Mouse (Mus musculus): Measurements from ENCODE around the gene Myadm. TPM values are rescaled to one million over a fixed set of nuclear protein-coding genes. Genes with fewer than 3 reads are reported as not detected.
A peak's percentile ranks its signal among the peaks of the same experiment; 100 is the strongest.

Myadm gene
- polyA plus RNA-seq, 1 experiment = 111 TPM

DNA sequence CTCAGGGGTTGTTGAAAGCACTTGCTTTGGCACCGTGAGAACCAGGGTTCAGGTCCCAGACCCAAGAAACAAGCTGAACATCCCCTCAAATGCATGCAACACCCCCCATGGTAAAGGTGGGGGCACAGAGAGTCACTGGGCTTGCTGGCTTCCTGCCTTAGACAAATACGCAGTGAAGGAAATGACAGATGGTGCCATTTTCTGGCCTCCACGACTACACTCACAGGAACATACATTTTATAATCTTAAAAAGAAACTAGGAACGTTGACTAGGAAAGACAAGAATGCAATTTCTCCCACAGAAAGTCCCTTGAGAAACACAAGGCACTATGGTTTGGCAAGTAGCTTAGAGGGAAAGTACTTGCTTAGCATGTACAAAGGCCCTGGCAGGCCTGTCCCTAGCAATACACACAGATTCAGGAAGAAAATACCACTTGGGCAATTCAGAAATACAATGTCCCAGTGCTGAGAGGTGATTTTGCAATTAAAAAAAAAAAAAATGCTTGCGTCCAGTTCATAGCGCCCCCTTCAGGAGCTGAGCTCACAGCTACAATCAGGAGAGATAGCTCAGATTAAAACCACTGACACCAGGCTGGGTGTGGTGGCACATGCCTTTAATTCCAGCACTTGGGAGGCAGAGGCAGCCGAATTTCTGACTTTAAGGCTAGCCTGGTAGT, 11.2 kb downstream of the Myadm start:
- Histone ChIP-seq H3K4me3 (ENCODE audit: insufficient read depth, low read depth, low read length) (no peak overlapping the region), H3K27ac (ENCODE audit: insufficient read depth, low read depth, low read length) (no peak overlapping the region), H3K36me3 (ENCODE audit: control insufficient read depth, insufficient read depth, low read length) (no peaks in the 10 kb centered on the region), H3K27me3 (replicated peaks; ENCODE audit: control insufficient read depth, insufficient read depth, low read length) (peaks cover 2% of the 10 kb centered on the region), H3K4me1 (ENCODE audit: control insufficient read depth, insufficient read depth, low read length) (0 out of 2 replicates have a peak, but pooled peaks cover 4% of the 10 kb centered on the region)
- TF ChIP-seq CTCF (conservative IDR thresholded peaks at IDR 0.05; ENCODE audit: insufficient read depth, insufficient read length, low read depth, low read length) (peak; percentile 34; the same call in 1 of the 2 replicates), POLR2A (IDR thresholded peaks at IDR 0.05; ENCODE audit: low read depth, low read length) (no peak)
- WGBS = 56% methylated on average over 7 of the region's 7 CpGs
- DNase-seq = no peak

DNA sequence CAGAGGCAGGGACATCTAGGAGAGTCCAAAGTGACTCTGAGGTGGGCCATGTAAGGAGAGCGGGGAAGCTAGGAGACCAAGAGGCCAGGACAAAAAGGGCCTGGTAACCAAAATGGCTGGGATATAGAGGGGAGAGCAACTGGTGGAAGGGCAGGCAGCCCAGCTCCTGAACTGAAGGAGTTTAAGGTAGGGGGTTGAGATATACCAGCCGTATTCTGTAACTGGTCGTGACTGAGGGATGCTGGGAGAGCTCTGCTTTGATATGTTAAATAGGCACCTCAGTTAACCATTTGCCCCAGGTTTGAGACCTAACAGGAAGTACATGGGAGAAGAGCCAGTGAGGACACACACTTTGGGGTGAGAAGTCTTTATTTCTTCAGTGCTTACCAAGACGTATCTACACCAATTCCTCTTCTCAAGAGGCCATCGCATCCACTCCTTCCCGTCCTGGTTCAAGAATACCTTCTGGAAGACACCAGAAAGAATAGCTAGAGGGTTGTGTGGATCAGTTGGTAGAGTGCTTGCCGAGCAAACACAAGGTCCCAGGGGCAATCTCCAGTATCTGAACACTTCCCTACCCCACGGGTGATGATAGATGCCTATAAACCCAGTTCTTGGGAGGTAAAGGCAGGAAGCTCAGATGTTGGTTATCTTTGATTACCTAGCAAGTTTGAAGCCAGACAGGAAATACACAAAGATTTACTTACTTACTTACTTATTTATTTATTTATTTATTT, 12.2 kb downstream of the Myadm start:
- TF ChIP-seq POLR2A (IDR thresholded peaks at IDR 0.05; ENCODE audit: low read depth, low read length) = no peak
- TF ChIP-seq CTCF (conservative IDR thresholded peaks at IDR 0.05; ENCODE audit: insufficient read depth, insufficient read length, low read depth, low read length) = no peak
- Histone ChIP-seq H3K4me1 (ENCODE audit: control insufficient read depth, insufficient read depth, low read length) (0 out of 2 replicates have a peak, but pooled peaks cover 4% of the 10 kb centered on the region), H3K27me3 (replicated peaks; ENCODE audit: control insufficient read depth, insufficient read depth, low read length) (peaks cover 2% of the 10 kb centered on the region), H3K36me3 (ENCODE audit: control insufficient read depth, insufficient read depth, low read length) (no peaks in the 10 kb centered on the region), H3K4me3 (ENCODE audit: insufficient read depth, low read depth, low read length) (no peak overlapping the region), H3K27ac (ENCODE audit: insufficient read depth, low read depth, low read length) (no peak overlapping the region)
- no peak for DNase-seq
- WGBS = 72% methylated on average over 8 of the region's 8 CpGs

DNA sequence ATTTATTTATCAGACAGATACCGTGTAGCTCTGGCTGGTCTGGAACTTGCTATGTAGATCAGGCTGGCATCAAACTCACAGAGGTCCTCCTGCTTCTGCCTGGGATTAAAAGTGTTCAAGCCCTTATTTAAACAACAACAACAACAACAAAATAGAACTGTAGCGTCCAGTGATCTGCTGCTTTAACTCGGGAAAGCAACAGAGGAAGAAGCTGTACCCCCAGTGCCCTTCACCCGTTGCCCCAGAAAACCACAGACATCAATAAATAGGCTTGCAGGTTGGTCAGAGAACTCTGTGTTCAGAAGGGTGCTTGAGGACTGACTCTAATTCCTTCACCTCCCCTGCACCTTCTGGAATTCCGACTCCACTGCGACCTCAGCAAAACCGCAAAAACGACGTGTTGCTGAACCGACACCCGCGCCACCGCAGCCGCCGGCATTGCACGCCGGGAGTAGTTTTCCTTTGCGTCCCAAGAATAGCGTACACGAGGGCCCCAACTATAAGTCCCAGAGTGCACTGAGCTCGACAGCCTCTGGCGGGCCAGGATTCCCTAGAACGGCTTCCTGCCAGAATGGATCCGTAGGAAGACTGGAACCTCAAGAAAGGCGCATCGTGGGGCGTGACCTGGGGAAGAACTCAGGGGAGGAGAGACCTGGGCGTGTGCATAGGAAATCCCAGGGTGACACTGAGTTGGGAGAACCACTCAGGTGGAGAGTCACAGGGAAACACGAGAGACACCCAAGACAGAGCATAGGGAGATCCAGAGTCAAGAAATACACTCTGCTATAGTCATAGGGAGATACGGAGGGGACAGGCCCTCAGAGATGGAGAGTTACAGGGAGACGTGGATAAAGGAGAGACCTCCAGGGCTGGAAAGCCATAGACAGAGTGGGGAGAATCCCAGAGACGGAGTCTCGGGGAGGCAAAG, 13.0 kb downstream of the Myadm start:
- Histone ChIP-seq H3K4me3 (ENCODE audit: insufficient read depth, low read depth, low read length) (peak overlapping the region; percentile 41), H3K27me3 (replicated peaks; ENCODE audit: control insufficient read depth, insufficient read depth, low read length) (peaks cover 2% of the 10 kb centered on the region), H3K36me3 (ENCODE audit: control insufficient read depth, insufficient read depth, low read length) (no peaks in the 10 kb centered on the region), H3K27ac (ENCODE audit: insufficient read depth, low read depth, low read length) (no peak overlapping the region), H3K4me1 (ENCODE audit: control insufficient read depth, insufficient read depth, low read length) (0 out of 2 replicates have a peak, but pooled peaks cover 4% of the 10 kb centered on the region)
- peak; percentile 27 for DNase-seq
- WGBS = 9% methylated on average over 33 of the region's 33 CpGs
- TF ChIP-seq CTCF (conservative IDR thresholded peaks at IDR 0.05; ENCODE audit: insufficient read depth, insufficient read length, low read depth, low read length) (no peak), POLR2A (IDR thresholded peaks at IDR 0.05; ENCODE audit: low read depth, low read length) (no peak)

DNA sequence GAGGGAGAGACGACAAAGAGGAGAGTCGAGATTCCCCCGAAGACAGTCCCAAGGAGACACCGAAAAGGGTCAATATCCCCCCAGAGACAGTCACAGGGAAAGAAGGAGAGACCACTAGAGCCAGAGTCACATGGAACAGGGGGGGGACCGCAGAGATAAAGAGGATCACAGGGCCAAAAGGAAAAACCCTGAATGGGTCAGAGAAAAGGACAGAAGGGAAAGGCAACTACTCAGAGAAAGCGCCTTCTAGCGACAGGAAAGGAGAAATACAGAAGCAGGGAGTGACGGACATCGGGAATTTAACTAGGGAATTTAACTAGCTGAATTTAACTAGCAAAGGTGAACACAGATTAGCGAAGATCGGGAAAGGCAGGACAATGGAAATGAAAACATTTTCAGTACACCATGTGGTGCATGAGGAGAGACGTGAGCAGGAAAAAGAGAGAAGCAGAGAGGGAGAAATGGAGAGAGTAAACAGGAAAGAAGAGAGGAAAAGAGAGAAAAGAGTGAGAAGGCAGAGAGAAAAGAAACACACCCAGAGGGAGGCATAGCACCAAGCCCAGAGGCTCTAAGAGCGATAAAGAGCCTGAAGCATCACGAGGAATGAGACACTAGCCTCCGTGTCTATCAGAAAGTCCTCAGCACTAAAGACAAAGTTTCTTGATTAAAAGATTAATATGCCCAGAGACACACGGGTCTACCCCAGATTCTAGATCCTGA, 13.8 kb downstream of the Myadm start:
- WGBS = 3% methylated on average over 16 of the region's 16 CpGs
- H3K27me3 ChIP-seq (replicated peaks; ENCODE audit: control insufficient read depth, insufficient read depth, low read length) = peaks cover 2% of the 10 kb centered on the region
- H3K4me1 ChIP-seq (ENCODE audit: control insufficient read depth, insufficient read depth, low read length) = 0 out of 2 replicates have a peak, but pooled peaks cover 4% of the 10 kb centered on the region
- TF ChIP-seq CTCF (conservative IDR thresholded peaks at IDR 0.05; ENCODE audit: insufficient read depth, insufficient read length, low read depth, low read length) (peak; percentile 27; the same call in 1 of the 2 replicates), POLR2A (IDR thresholded peaks at IDR 0.05; ENCODE audit: low read depth, low read length) (no peak)
- peak overlapping the region; percentile 41 for H3K4me3 ChIP-seq (ENCODE audit: insufficient read depth, low read depth, low read length)
- no peaks in the 10 kb centered on the region for H3K36me3 ChIP-seq (ENCODE audit: control insufficient read depth, insufficient read depth, low read length)
- no peak overlapping the region for H3K27ac ChIP-seq (ENCODE audit: insufficient read depth, low read depth, low read length)
- DNase-seq = peak; percentile 36

DNA sequence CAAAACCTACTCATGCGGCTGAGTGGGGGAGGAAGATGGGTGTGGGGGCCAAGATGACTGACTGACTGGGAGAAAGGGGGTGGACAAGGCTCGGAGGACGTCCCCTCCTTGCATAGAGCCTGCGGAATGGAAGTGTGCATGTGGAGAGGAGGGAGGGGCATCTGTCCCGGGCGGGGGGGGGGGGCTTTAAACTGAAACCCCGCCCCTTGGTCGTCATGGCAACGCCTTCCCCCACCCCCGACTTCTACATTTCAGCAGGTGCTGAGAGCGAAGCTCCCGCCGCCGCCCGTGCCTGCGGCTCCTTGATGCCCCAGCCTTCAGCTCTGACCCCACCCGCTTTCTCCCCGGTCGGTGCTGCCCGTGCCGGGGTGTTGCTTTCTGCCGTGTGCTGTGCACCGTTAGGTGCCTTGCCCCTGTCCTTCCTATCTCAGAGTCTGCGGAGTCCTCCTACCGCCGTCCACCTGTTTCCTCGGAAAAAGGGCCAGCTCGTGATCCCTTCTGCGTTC, 14.4 kb downstream of the Myadm start:
- H3K4me3 ChIP-seq (ENCODE audit: insufficient read depth, low read depth, low read length) = peak overlapping the region; percentile 15; the same call in 1 of the 2 replicates
- H3K27ac ChIP-seq (ENCODE audit: insufficient read depth, low read depth, low read length) = no peak overlapping the region
- WGBS = 1% methylated on average over 28 of the region's 29 CpGs
- H3K36me3 ChIP-seq (ENCODE audit: control insufficient read depth, insufficient read depth, low read length) = no peaks in the 10 kb centered on the region
- no peak for DNase-seq
- TF ChIP-seq POLR2A (IDR thresholded peaks at IDR 0.05; ENCODE audit: low read depth, low read length) (no peak), CTCF (conservative IDR thresholded peaks at IDR 0.05; ENCODE audit: insufficient read depth, insufficient read length, low read depth, low read length) (no peak)
- H3K27me3 ChIP-seq (replicated peaks; ENCODE audit: control insufficient read depth, insufficient read depth, low read length) = peaks cover 2% of the 10 kb centered on the region
- 0 out of 2 replicates have a peak, but pooled peaks cover 4% of the 10 kb centered on the region for H3K4me1 ChIP-seq (ENCODE audit: control insufficient read depth, insufficient read depth, low read length)

DNA sequence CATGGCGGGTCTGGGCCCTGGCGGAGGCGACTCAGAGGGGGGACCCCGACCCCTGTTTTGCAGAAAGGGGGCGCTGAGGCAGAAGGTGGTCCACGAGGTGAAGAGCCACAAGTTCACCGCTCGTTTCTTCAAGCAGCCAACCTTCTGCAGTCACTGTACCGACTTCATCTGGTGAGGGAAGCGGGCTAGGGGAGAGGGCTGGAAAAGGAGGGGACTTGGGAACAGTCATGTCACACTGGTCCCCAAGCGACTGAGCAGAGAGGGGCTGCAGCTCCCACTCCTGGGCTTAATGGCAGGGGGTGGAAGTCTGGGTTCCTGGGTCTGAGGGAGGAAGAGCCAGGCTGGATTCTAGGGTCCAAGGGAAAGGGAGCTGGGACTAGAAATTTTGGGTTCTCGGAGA, 14.9 kb downstream of the Myadm start:
- H3K36me3 ChIP-seq (ENCODE audit: control insufficient read depth, insufficient read depth, low read length) = no peaks in the 10 kb centered on the region
- 0 out of 2 replicates have a peak, but pooled peaks cover 4% of the 10 kb centered on the region for H3K4me1 ChIP-seq (ENCODE audit: control insufficient read depth, insufficient read depth, low read length)
- TF ChIP-seq POLR2A (IDR thresholded peaks at IDR 0.05; ENCODE audit: low read depth, low read length) (no peak), CTCF (conservative IDR thresholded peaks at IDR 0.05; ENCODE audit: insufficient read depth, insufficient read length, low read depth, low read length) (no peak)
- 14% methylated on average over 12 of the region's 12 CpGs for WGBS
- peaks cover 2% of the 10 kb centered on the region for H3K27me3 ChIP-seq (replicated peaks; ENCODE audit: control insufficient read depth, insufficient read depth, low read length)
- no peak overlapping the region for H3K4me3 ChIP-seq (ENCODE audit: insufficient read depth, low read depth, low read length)
- no peak overlapping the region for H3K27ac ChIP-seq (ENCODE audit: insufficient read depth, low read depth, low read length)
- DNase-seq = no peak

Measured in kidney, adult 2 months (tissue).